Mouse (Mus musculus) heart, adult 2 months (tissue): ENCODE results near the gene Slc2a13.

Experiments
- CTCF ChIP-seq: fragments of 200-600 bp; IDR thresholded peaks from 2 replicates; pipeline ENCODE4 v1.8.1; 2022; ENCODE audit warnings: antibody characterized with exemption, mild to moderate bottlenecking, moderate library complexity
- EP300 ChIP-seq: fragments of 200-500 bp; IDR thresholded peaks from 2 replicates; pipeline ENCODE4 v1.6.1; 2011; ENCODE audit warnings: low read depth, low read length, control low read depth; ENCODE audit not compliant: insufficient read depth
- POLR2A ChIP-seq: fragments of 200-500 bp; IDR thresholded peaks from 2 replicates; pipeline ENCODE4 v1.6.1; 2011; ENCODE audit warnings: mild to moderate bottlenecking, low read depth, low read length, control low read depth; ENCODE audit not compliant: insufficient read depth

- TF ChIP-seq CTCF (no peak), EP300 (no peak), POLR2A (no peak)
These were observed 41.1 kb upstream of the Slc2a13 start for GRCm38 (mm10) chr15:91613981-91614665.
